9 mouse cellular contexts compared by ENCODE assay signal in the genomic region with DNA sequence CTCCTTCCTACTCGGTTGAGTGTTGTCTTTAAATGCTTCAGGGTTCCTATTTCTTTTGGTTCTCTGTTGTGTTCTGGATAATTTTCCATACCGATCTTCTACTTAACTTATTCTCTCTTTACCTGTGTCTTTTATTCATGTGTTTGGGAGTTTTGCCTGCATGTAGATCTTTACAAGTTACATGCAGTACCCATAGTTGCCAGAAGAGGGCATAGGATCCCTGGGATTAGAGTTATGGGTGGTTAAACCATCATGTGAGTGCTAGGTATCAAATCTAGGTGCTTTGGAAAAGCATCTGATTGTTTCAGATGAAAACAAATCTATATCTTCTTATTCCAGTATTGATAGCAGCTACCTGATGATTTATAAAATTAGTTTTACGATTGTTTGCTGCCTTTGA. TPM values are rescaled to one million over a fixed set of nuclear protein-coding genes. Genes with fewer than 3 reads are reported as not detected.
A peak's percentile ranks its signal among the peaks of the same experiment; 100 is the strongest.
DNase-seq lines count a peak whose midpoint lies in the region; ATAC-seq lines count a peak whose summit lies in the region.
"Had no signal": no experiment of that assay in that cellular context is flagged by ENCODE, and none has a peak within 500 bp of the region (broad histone marks: within the 10 kb centered on the region; RNA-seq: fewer than 3 reads in every experiment).

No protein-coding gene starts in this region.

- H3K9me3 ChIP-seq in kidney, embryonic 14.5 days (ENCODE audit: control insufficient read depth, low read length) = no peaks in the 10 kb centered on the region
- H3K9me3 ChIP-seq: embryonic facial prominence, embryonic 12.5 days had no signal

- H3K9ac ChIP-seq in kidney, embryonic 14.5 days (ENCODE audit: low read depth, low read length) = no peak overlapping the region
- H3K9ac ChIP-seq: embryonic facial prominence, embryonic 12.5 days had no signal

- no peak for ATAC-seq in kidney, embryonic 14.5 days (ENCODE audit: low FRiP score, low TSS enrichment)

- WGBS in kidney, embryonic 14.5 days = 65% methylated on average over 3 of the region's 3 CpGs

- peak; percentile 42 for DNase-seq in kidney, adult 9 months
- peak; percentile 35 for DNase-seq in CD4-positive helper T cell, adult 2 months (ENCODE audit: low read depth, low spot score)
- peak; percentile 31 for DNase-seq in MEL-GATA-1-ER (ENCODE audit: extremely low read depth, low read depth)
- DNase-seq in induced T-regulatory cell, adult 2 months (ENCODE audit: low read depth) = peak; percentile 69
- DNase-seq in thymus, postnatal 14 days = peak; percentile 52
- DNase-seq in adrenal gland, adult 2 months = no peak
- DNase-seq in cerebellum, adult 9-10 months = no peak

- no peak overlapping the region for H3K4me3 ChIP-seq in kidney, embryonic 14.5 days (ENCODE audit: low read length)
- H3K4me3 ChIP-seq: embryonic facial prominence, embryonic 12.5 days had no signal

- no peak overlapping the region for H3K4me2 ChIP-seq in kidney, embryonic 14.5 days (replicated peaks; ENCODE audit: low read depth, low read length)
- H3K4me2 ChIP-seq: embryonic facial prominence, embryonic 12.5 days had no signal

- no peaks in the 10 kb centered on the region for H3K36me3 ChIP-seq in kidney, embryonic 14.5 days (ENCODE audit: control insufficient read depth, insufficient read depth, low read length)
- H3K36me3 ChIP-seq: embryonic facial prominence, embryonic 12.5 days had no signal

- no peaks in the 10 kb centered on the region for H3K4me1 ChIP-seq in kidney, embryonic 14.5 days (ENCODE audit: control insufficient read depth, insufficient read depth, low read length)
- H3K4me1 ChIP-seq: embryonic facial prominence, embryonic 12.5 days had no signal

- no peaks in the 10 kb centered on the region for H3K27me3 ChIP-seq in kidney, embryonic 14.5 days (ENCODE audit: control insufficient read depth, insufficient read depth, low read length)
- H3K27me3 ChIP-seq: embryonic facial prominence, embryonic 12.5 days had no signal

- H3K27ac ChIP-seq in kidney, embryonic 14.5 days (ENCODE audit: low read depth, low read length) = no peak overlapping the region
- H3K27ac ChIP-seq: embryonic facial prominence, embryonic 12.5 days had no signal

RNA-seq across cellular contexts. Expression of a gene that starts 55.2 kb away (rescaled TPM):
- 323 and 434 TPM in 2 replicates for polyA plus RNA-seq in kidney, embryonic 14.5 days (2014; fragmentation: Nextera tagmentation; extraction: Ambion mirVana)
- total RNA-seq in adrenal gland, adult 2 months (2021) = 100 to 1,000 TPM; 247 to 296 TPM
- polyA plus RNA-seq in adrenal gland, adult 2 months (2012; rRNA removed) = 17.4 and 19.1 TPM in 2 replicates

RNA-seq across cellular contexts. Expression of a gene that starts 55.3 kb away (rescaled TPM):
- polyA plus RNA-seq in kidney, embryonic 14.5 days (2014; fragmentation: Nextera tagmentation; extraction: Ambion mirVana) = 129 and 132 TPM in 2 replicates
- 10 to 100 TPM; 54.1 to 77.7 TPM for total RNA-seq in adrenal gland, adult 2 months (2021)
- polyA plus RNA-seq in adrenal gland, adult 2 months (2012; rRNA removed) = 209 and 212 TPM in 2 replicates

Comparison
In these comparisons a context has a peak if more than half of its experiments do, and no peak if none do; other contexts are left out.
1. DNase-seq: peak in kidney, adult 9 months (single experiment), CD4-positive helper T cell, adult 2 months (single experiment), MEL-GATA-1-ER (single experiment), induced T-regulatory cell, adult 2 months (single experiment) and thymus, postnatal 14 days (single experiment); none in adrenal gland, adult 2 months (single experiment) and cerebellum, adult 9-10 months (single experiment).
2. RNA of a gene that starts 55.2 kb away (polyA plus RNA-seq): 323 to 434 TPM in kidney, embryonic 14.5 days; 17.4 to 19.1 TPM in adrenal gland, adult 2 months; every median in the first group is over 10 times any median in the second.